Comparison of ENCODE assay signal across 8 mouse cellular contexts in the genomic region with DNA sequence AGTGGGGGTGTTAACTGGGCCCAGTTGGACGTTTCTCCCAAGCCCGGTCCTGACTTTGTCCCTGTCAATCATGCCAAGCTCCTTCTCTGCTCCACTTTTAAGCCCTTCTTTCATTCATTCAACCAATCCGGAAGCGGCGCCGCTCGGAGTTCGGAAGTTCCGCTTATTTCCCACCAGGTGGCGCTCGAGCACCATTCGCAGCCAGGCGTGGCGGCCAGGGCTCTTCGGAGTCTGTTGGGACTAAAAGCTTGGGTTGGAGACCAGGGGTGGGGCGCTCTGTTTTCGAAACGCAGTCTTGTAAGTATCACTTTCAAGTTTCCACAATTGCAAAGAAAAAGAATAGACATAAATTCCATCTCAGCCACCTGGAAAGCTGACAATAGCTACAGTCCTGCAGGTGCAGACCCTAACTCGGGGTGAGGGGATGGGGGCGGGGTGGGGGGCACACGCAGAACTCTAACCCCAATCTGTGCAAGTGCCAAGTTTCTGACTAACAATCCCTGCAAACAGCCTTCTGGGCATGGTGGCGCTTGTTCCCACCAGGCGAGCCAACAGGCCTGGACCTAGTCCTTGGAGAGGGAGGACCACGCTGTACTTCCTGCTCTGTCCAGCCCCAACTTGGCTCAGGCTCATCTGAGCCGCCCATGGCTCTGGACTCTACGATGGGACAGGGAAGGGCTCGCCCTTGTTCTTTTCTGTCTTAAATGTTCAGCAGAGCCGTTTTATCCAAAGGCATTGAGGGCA. TPM values are rescaled to one million over a fixed set of nuclear protein-coding genes. Genes with fewer than 3 reads are reported as not detected.
A peak's percentile ranks its signal among the peaks of the same experiment; 100 is the strongest.
DNase-seq lines count a peak whose midpoint lies in the region; ATAC-seq and TF ChIP-seq lines count a peak whose summit lies in the region.

No protein-coding gene starts in this region.

- no peaks in the 10 kb centered on the region for H3K36me3 ChIP-seq in heart, embryonic 13.5 days
- no peaks in the 10 kb centered on the region for H3K36me3 ChIP-seq in liver, embryonic 13.5 days
- H3K36me3 ChIP-seq in splenic B cell, adult 2 months (ENCODE audit: control insufficient read depth, insufficient read depth, low read length, poor library complexity, severe bottlenecking): no peaks in the 10 kb centered on the region

- peak overlapping the region; percentile 22 for H3K4me3 ChIP-seq in heart, embryonic 13.5 days
- H3K4me3 ChIP-seq in liver, embryonic 13.5 days (replicated peaks): peak overlapping the region; percentile 27

- H3K4me2 ChIP-seq in heart, embryonic 13.5 days: peak overlapping the region; percentile 61
- peak overlapping the region; percentile 50 for H3K4me2 ChIP-seq in liver, embryonic 13.5 days

- H3K9me3 ChIP-seq in heart, embryonic 13.5 days: no peaks in the 10 kb centered on the region
- no peaks in the 10 kb centered on the region for H3K9me3 ChIP-seq in liver, embryonic 13.5 days (replicated peaks)

- H3K9ac ChIP-seq in heart, embryonic 13.5 days: peak overlapping the region; percentile 47
- 0 out of 2 replicates have a peak overlapping the region, but pooled peaks have one; percentile 19 for H3K9ac ChIP-seq in liver, embryonic 13.5 days

- TF ChIP-seq POLR2A in brain, embryonic 14.5 days (IDR thresholded peaks at IDR 0.05; ENCODE audit: borderline replicate concordance, extremely low read depth, insufficient read depth, insufficient read length, poor library complexity, severe bottlenecking): no peak

- peak; percentile 91 for DNase-seq in CD4-positive, CD25-positive, alpha-beta regulatory T cell, adult 2 months (ENCODE audit: low read depth, low spot score)
- peak; percentile 88 for DNase-seq in brain, embryonic 14.5 days (ENCODE audit: low read depth)
- DNase-seq in kidney, postnatal 10 days: peak; percentile 87
- DNase-seq in liver, embryonic 13.5 days: peak; percentile 63
- DNase-seq in natural killer cell, adult 2 months (ENCODE audit: low spot score in 2 of 2): peak; percentile 77 to 84
- peak; percentile 86 for DNase-seq in splenic B cell, adult 2 months (ENCODE audit: low read depth, low spot score)

- H3K27ac ChIP-seq in heart, embryonic 13.5 days (replicated peaks): no peak overlapping the region
- no peak overlapping the region for H3K27ac ChIP-seq in liver, embryonic 13.5 days

- TF ChIP-seq CTCF in brain, embryonic 14.5 days (IDR thresholded peaks at IDR 0.05; ENCODE audit: borderline replicate concordance, extremely low read depth, insufficient read depth, insufficient read length): peak; percentile 97

- 21% methylated on average over 28 of the region's 28 CpGs for WGBS in heart, embryonic 13.5 days
- 16% methylated on average over 28 of the region's 28 CpGs for WGBS in liver, embryonic 13.5 days (ENCODE audit: insufficient replicate concordance)

- H3K27me3 ChIP-seq in heart, embryonic 13.5 days (replicated peaks): peaks cover 9% of the 10 kb centered on the region; the same call in 1 of the 2 replicates
- H3K27me3 ChIP-seq in liver, embryonic 13.5 days: 0 out of 2 replicates have a peak, but pooled peaks cover 6% of the 10 kb centered on the region
- no peaks in the 10 kb centered on the region for H3K27me3 ChIP-seq in splenic B cell, adult 2 months (ENCODE audit: control insufficient read depth, insufficient read depth, low read length, poor library complexity, severe bottlenecking)

- H3K4me1 ChIP-seq in heart, embryonic 13.5 days: peaks cover 18% of the 10 kb centered on the region
- H3K4me1 ChIP-seq in liver, embryonic 13.5 days (replicated peaks): peaks cover 16% of the 10 kb centered on the region

- ATAC-seq in erythroid progenitor cell, adult 5-6 weeks (replicated peaks; ENCODE audit: low FRiP score, poor library complexity, severe bottlenecking): peak; percentile 80
- 0 out of 2 replicates have a peak, but pooled peaks have one; percentile 28 for ATAC-seq in heart, embryonic 13.5 days (ENCODE audit: extremely low read depth, insufficient number of reproducible peaks, low FRiP score, low TSS enrichment)
- ATAC-seq in liver, embryonic 13.5 days (ENCODE audit: low read depth): peak; percentile 58

RNA-seq across cellular contexts. Expression of a gene that starts 9.6 kb away (rescaled TPM):
- polyA plus RNA-seq in brain, embryonic 14.5 days (2012; rRNA removed): 1,050 and 1,071 TPM in 2 replicates
- 95.2 and 108 TPM in 2 replicates for total RNA-seq in erythroid progenitor cell, adult 5-6 weeks (2015; ENCODE audit: low replicate concordance)
- 24.6 and 31.3 TPM in 2 replicates for total RNA-seq in erythroid progenitor cell, adult 5-6 weeks (2017; ENCODE audit: low replicate concordance)
- polyA plus RNA-seq in heart, embryonic 13.5 days (2015; fragmentation: Nextera tagmentation; extraction: Ambion mirVana): 345 and 378 TPM in 2 replicates
- 130 and 137 TPM in 2 replicates for polyA plus RNA-seq in liver, embryonic 13.5 days (2015; fragmentation: Nextera tagmentation; extraction: Ambion mirVana)

RNA-seq across cellular contexts. Expression of a gene that starts 12.6 kb away (rescaled TPM):
- polyA plus RNA-seq in brain, embryonic 14.5 days (2012; rRNA removed): 0.23 and 0.39 TPM in 2 replicates
- not detected in 2 replicates for total RNA-seq in erythroid progenitor cell, adult 5-6 weeks (2015; ENCODE audit: low replicate concordance)
- total RNA-seq in erythroid progenitor cell, adult 5-6 weeks (2017; ENCODE audit: low replicate concordance): not detected in 2 replicates
- polyA plus RNA-seq in heart, embryonic 13.5 days (2015; fragmentation: Nextera tagmentation; extraction: Ambion mirVana): not detected in 2 replicates
- polyA plus RNA-seq in liver, embryonic 13.5 days (2015; fragmentation: Nextera tagmentation; extraction: Ambion mirVana): not detected in 2 replicates

Comparison
In these comparisons a context has a peak if more than half of its experiments do, and no peak if none do; other contexts are left out.
1. ATAC-seq: peak in every context shown above with its lines; median percentile 80 in erythroid progenitor cell, adult 5-6 weeks; 58 in liver, embryonic 13.5 days; 28 in heart, embryonic 13.5 days.